Mouse (Mus musculus) heart, postnatal 10 days (tissue): Measurements from ENCODE around the gene Gimap1. TPM values are rescaled to one million over a fixed set of nuclear protein-coding genes. Genes with fewer than 3 reads are reported as not detected.

Experiments used
- DNase-seq, 2 experiments: peaks; one replicate each; pipeline ENCODE4 v3.0.0; 2021
- intact Hi-C: fragments of 180-260 bp; cut with DNase I; formaldehyde crosslinking; loops from one replicate; pipeline ENCODE4 v1.15.1; 2025
- total RNA-seq, 2 experiments: library from RNA; stranded (reverse); gene quantifications; 2 replicates each; pipeline ENCODE4 v1.2.3; 2021

Gene Gimap1
- total RNA-seq, 2 experiments from 2014 or later, result 19.1 to 20.3 TPM

DNA sequence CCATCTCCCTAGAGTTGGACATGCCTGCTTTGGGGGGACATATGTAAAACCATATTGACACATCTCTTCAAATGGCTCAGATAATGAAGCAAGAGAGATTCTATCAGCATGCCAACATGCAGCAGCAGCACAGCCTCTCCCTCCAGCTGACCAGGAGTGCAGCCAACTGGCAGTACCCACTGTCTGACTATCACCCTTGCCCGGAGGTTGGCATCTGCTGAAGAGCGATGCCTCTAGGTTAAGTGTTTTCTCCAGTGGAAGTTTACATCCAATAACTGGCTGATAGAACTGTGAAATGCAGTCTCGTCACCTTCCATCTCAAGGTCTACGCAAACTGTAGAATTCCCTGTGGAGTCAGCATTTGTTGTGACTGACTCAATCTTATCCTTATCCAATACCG is 1.2 kb upstream of the Gimap1 start:
- peak; percentile 36 to 42 for DNase-seq
- intact Hi-C loops, result no loop called here

DNA sequence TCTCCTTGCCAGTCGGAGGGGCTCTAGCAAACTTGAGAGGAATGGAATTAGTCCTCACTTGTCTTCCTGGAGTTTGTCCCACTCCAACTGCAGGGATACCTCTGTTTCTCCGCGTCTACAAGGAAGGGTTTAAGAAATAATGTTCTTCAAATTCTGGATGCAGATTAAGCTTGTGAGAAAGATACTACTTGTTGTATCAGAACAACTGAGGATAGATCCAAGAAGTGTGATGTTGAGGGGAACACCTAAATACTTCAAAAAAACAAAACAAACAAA is 864 bp downstream of the Gimap1 start:
- intact Hi-C loops, result no loop called here

DNA sequence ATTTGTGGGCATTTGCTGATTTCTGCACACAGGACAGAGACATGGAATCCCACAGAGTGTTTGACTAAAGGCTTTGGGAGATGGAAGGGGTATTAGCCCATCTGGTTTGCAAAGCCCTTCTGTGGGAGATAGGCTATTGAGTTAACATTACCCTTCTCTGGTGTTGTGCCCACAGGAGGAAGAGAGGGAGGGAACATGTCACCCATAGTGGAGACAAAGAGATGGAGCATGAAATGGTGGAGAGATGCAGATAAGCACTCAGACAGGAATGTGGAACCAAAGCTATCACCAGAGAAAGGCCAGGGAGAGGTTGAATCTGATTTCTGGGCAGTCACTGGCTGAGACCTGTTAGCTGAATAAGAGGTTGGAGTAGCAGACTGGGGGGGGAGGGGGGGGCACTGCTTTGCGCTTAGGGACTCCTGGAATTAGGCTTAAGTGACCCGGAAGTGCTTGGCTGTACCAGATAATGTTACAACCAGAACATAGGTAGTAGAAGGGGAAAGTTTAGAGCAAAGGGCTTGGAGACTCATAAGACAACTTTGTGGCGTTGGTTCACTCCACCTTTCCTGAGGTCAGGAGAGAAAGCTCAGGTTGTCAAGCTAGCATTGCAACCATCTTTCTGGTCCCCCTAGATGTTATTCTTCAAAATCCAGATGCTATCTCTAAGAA is 1.8 kb downstream of the Gimap1 start:
- intact Hi-C loops, result no loop called here
- DNase-seq, result no peak

More for the DNA sequence above, 864 bp downstream of the Gimap1 start:
- DNase-seq, result no peak

DNA sequence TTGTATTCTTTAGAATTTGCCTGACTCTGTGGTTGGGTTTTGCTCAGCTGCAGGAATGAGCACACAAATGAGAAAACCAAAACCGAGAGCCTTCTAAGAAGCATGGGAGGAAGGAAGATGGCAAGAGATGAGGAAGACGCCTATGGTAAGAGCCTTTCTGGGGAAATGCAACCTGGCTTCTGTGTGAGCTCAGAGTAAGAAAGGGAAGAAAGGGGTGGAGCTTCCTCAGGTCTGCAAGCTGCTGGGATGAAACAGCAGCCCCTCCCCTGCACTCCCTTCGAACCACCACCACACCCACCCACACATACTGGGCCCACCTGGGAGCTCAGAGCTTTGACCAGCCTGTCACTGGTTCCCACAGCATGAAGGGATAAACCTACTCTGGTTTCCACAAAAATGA is 2.4 kb downstream of the Gimap1 start:
- intact Hi-C loops, result no loop called here
- DNase-seq, result no peak

DNA sequence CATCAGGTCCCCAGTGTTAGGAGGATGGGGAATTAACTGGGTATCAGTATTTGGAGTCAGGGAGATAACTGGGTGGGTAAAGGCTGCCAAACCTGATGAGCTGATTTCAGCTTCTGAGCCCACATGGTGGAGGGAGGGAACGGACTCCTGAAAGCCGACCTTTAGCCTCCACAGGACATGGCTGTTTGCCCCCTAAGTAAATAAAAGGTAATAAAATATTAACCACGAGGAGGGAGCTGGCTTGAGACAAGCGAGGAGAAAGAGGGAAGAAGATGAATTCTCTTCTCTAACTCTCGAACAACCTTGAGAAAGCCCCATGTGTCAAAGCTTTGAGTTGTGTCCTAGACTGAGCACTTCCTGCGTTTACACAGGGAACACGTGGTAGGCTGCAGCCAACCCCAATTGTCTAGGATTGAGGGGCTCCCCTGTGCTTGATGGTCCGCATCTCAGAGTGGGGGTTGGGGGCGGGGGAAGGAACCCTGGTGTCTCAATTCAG is 2.9 kb downstream of the Gimap1 start:
- intact Hi-C loops, result no loop called here
- DNase-seq, result no peak

DNA sequence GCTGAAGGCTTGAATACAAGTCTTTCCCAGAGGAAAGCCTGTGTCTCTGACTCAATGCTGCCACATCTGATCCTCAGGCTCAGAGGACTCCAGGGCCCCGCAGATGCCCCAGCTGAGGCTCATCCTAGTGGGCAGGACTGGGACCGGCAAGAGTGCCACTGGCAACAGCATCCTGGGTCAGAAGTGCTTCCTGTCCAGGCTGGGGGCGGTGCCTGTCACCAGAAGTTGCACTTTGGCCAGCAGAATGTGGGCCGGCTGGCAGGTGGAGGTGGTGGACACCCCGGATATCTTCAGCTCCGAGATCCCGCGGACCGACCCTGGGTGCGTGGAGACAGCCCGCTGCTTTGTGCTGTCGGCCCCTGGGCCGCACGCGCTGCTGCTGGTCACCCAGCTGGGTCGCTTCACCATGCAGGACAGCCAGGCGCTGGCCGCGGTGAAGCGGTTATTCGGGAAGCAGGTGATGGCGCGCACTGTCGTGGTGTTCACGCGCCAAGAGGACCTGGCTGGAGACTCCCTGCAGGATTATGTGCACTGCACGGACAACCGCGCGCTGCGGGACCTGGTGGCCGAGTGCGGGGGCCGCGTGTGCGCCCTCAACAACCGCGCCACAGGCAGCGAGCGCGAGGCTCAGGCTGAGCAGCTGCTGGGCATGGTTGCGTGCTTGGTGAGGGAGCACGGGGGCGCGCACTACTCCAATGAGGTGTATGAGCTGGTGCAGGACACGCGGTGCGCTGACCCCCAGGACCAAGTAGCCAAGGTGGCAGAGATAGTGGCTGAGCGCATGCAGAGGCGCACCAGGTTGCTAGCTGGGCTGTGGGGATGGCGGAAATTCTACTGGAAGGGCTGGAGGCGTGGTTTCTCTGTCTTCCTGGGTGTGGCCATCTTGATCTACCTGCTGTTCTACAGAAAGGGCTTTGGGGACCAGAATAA is 3.8 kb downstream of the Gimap1 start:
- peak in 1 of 2 experiments; percentile 10 for DNase-seq
- intact Hi-C loops, result no loop called here

DNA sequence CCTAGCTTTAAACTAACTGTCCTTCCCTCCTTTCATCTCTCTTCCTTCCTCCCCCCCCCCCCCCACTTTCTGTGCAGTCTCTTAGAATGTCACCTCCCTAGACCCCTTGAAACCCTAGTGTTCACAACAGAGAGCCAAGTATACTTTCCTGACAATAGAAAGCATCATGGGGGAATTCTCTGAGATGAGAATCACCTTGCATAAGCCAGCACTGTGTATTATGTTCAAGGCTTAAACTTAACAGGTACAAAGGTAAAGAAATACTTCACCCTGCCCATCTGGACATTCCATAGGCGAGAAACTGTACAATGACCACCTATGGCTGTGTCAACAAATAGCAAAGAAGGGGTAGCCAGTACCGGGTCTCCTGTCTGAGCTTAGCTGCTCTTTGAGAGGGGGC is 6.6 kb downstream of the Gimap1 start:
- peak in 1 of 2 experiments; percentile 10 for DNase-seq
- intact Hi-C loops, result no loop called here

DNA sequence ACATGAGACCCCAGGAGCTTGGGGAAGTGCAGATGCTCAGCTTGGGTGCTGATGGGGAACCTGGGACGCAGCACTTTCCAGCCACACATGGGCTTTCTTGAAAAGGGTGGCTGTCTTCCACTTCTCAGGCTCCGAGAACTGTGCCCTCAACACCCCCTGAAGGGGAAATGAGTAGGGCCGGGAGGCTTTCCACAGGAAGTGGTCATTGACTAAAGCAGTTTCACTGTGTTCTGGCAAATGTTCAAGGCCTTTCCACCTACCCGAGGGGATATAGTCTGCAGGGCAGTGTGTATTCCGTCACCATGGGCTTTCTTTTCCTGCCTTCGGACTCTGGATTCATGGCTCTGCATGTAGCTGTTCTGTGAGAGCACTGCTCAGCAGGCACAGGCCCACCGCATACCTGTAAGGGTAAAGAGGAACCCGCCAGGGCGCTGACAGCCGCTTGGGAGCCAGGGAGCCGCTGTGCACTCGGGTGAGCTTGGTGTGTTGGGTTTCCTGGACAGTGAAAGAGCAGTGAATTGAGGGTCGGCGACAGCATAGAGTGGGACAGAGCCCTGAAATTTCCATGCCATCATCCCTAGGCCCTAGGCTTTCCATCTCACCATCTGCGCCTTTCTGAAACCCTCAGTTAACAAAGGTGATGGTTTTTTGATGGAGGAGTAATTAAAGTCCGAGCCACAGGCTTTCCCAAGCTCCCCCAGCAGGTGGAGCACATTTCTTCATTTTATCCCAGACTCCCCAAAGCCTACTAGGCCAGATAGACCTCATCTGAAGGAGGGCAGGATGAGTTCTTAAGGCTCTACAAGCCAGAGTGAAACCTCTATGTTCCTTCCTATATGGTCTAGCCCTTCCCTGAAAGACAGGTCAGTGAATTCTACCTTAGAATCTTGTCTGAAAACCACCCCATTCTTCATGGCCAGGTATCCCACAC is 7.4 kb downstream of the Gimap1 start, which contains the start of gene Gimap5:
Gene Gimap5 (plus strand): TSS at position 239 of the 931 bp plus-strand sequence.
- peak; percentile 67 to 68 for DNase-seq
- intact Hi-C loops, result loop anchor here (1.0 to 2.0 kb wide), 3 partner anchors 39 to 99 kb away; partner anchors contain the start of genes Gimap4 and Gimap8

DNA sequence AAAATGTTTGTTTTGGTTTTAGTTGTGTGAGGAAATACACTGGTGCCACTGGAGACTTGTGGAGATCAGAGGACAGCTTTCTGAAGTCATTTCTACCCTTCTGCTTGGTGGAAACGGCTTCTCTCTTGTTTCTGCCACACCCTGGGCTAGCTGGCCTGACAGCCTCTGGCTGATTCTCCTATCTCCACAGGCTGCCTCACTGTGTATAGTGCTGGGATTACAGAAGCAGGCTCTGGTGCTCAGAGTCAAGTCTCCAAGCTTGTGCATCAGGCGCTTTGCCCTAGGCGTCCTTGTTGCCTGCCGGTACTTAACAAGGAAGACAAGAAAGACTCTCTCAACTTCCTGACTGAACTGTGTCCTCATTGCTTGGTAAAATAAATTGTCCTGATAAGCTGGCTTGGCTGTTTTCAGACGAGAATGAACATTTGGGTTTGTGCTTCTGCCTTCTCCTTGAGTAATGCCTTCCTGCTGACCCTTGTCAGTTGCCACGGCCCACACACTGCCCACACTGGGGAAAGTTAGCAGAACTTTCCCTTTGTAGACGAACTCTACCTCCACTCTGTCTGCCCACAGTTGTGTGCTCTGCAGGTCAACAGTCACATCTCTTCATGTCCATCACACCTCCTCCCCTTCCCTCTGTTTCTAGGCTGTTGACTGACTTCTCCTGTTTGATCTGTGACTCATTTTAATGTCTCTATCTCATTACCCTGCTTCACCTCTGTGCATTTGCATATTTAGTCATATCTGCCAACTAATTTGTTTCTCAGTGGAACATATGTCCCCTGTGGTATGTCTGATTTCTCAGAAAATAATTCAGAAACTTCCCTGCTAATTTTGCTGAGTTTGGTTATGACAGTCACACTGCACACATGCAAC is 8.5 kb downstream of the Gimap1 start:
- DNase-seq, result peak in 1 of 2 experiments; percentile 27
- intact Hi-C loops, result loop anchor here (1.0 to 2.0 kb wide), 3 partner anchors 25 to 63 kb away; partner anchors contain the start of gene Gimap4

DNA sequence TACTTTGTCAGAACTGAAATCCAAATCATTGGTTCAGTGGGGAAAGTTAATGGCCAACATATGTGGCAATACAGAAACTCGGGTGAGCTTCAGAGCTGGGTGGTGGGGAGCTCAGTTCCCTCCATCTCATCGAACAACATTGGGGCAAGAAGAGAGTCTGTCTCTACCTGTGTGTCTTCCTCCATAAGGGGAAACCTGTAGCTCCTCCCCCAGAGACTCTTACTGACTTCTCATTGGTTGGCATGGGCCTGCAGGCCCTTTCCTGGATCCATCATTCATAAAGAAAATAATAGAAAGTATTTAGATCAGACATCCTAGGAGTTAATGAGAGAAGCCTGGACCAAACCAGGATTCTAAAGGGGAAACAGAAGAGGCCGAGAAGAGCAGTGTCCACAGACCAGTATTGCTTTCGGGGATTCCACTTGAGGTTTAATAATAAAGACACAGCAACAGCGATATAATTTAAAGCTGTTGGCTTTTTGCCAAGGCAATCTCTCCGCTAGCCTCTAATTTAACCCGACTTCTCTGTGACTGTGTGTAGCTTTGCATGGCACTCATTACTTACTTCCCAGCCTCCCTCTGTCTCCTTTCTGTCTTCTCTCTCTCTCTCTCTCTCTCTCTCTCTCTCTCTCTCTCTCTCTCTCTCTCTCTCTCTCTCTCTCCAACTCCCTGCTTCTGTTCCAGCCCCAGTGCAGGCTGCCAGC is 24.9 kb downstream of the Gimap1 start:
- no peak for DNase-seq
- intact Hi-C loops, result no loop called here

DNA sequence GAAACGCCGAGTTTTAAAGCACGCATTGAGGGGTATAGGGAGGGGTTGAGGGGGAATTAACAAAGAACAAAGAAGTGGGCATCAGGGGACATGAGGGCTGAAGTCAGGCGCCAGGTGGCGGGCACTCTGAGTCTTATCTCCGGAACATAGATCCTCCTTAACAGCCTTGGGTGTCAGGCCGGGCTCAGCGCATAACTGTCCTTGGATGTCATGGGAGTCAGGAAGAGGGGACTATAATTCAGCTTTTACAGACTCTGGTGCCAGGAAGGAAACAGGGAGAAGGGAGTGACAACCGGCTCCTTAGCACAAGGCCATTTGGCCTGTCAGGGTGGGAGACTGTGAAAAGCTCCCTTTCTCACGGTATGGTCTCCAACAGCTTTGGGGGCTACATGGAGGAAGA is 25.6 kb downstream of the Gimap1 start:
- no peak for DNase-seq
- intact Hi-C loops, result no loop called here

DNA sequence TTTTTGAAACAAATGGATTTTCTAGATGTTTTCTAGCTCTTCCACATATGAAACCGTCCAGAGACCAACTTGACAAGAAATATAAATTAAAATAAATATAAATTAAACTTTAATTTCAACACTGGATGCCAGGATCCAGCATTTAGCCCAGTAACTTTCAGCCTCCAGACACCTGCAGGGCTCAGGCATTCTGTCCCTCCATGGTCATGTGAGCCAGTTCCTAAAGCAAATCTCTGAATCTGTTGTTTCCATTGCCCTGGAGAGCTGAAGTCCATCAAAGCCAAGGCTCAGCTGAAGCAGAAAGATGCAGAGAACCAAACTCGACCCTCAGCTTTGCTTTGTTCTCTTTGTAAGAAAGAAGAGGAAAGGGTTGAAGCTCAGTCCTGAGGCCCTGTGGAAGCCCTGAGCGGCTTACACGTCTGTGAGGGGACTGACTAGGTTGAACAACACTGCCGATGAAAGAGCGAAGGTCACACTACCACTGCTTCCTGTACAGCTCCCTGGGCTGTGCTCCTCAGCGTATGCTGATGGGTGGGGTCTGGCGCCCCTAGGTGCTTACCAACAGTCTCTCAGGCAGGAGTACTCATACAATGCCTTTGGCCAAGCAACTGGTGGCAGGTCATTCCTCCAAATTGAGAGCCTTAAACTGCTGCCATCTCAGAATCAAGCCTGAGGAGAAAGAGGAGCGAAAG is 29.5 kb downstream of the Gimap1 start:
- intact Hi-C loops, result no loop called here
- no peak for DNase-seq

DNA sequence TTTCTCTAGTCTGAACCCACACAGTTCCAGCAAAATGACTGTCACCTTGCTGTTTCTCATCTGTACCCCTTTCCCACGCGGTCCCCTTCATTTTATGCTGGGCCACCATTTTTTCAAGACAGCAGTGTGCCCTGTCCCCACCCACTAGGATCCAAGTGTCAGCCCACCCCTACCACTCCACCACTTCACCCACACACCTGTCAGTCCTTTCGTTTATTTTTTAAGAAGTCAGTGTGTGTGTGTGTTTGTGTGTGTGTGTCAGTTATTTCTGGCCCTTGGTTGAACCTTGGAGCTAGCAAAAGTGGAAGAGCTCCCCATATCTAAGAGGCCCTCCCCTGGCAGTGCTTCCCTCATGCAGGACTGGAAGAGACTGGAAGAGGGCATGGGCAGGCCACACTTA is 30.1 kb downstream of the Gimap1 start:
- intact Hi-C loops, result no loop called here
- no peak for DNase-seq

DNA sequence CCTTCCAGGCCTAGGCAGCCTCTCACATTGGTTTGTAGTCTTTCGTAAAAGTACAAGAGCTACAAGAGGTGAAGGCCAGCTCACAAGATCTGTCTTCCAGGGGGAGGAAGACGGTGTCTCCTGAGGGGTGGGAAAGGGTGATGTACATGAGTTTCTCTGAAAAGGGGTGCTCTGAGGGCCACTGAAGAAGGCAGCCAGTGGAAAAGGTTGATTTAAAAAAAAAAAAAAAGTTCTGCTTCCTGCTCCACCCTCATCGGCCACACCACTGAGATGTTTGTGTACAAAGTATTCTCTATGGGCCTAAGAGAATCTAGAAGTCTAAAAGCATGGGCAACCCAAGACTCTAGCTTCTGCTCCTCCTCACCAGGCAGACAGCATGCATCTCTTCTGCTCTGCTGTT is 31.8 kb downstream of the Gimap1 start, which contains the start of gene Gimap3:
Gene Gimap3 (minus strand): TSS at position 156 of the 400 bp plus-strand sequence.
- intact Hi-C loops, result loop anchor here (5.0 kb wide), 3 partner anchors 188 to 593 kb away; partner anchors contain the start of gene Atp6v0e2
- no peak for DNase-seq

DNA sequence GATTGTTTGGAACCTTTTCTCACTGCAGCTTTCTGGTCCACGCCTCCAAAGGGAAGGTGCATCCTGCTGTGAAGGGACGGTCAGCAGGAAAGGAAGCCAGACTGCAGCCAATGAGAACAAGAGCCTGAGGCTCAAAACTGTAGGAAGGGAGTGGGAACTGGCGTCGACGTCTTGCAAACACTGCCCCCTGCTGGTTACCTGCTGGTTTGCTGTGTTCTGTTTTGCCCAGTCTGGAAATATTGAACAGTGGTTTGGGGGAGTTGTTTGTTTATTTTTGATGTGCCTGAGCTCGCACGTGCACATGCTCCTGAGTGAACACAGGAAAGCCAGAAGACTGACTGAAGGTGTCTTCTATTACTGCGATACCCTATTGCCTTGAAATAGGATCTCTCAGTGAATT is 33.2 kb downstream of the Gimap1 start:
- peak; percentile 84 to 91 for DNase-seq
- intact Hi-C loops, result loop anchor here (1.0 to 5.0 kb wide), 5 partner anchors 25 to 595 kb away; partner anchors contain the start of gene Atp6v0e2

DNA sequence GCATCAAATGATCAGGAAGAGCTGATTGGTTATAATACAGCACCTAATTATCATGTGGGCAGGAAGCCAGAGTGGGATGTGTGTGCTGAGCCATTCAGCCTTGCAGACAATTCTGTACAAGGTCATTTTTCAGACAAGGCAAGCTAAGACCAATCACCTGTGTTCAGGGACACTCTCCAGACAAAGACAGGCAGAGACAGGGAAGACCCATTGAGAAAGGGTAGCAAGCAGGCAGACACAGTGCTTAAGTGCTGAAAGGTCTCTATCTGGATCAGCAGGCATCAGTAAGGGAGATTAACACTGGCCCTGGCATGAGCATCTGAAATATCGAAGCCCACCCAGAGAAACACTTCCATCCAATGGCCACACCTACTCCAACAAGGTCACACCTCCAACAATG is 45.6 kb downstream of the Gimap1 start:
- DNase-seq, result no peak
- intact Hi-C loops, result no loop called here

DNA sequence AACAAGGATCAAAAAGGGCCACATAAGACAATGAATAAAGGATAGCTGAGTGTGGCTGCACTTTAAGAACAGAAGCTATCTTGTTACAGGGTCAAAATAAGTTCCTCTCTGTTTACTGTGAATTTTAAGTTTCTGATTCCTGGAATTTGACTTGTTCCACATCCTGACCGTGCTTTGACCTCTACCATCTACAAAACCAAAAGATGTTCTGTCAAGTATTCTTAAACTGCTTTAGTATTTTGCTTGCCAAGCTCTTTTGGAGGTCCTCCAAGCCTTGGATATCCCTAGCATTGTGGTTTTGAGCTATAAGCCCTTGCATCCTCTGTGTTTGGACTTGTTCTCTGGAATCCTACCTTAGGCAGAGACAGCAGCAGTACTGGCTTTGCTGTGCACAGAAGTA is 46.3 kb downstream of the Gimap1 start:
- intact Hi-C loops, result no loop called here
- DNase-seq, result peak; percentile 30 to 37

DNA sequence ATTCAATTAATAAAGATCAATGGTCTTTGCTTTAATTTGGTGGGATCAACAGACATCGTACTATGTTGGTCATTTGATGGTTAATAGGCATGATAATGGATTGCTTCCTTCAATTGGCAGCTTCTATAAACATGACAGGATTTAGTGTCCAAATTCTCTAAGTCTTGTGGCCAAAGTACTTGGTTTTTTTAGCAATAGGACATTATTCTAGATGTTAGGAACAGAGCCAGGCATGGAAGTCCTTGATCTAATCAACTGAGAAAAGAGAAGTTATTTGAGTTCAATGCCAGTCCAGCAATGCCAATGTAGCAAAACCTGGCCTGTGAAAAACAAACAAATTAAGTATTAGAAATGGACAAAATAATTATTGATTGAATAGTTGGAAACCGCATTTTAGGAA is 46.7 kb downstream of the Gimap1 start:
- intact Hi-C loops, result no loop called here
- DNase-seq, result no peak
